In the genomic region with DNA sequence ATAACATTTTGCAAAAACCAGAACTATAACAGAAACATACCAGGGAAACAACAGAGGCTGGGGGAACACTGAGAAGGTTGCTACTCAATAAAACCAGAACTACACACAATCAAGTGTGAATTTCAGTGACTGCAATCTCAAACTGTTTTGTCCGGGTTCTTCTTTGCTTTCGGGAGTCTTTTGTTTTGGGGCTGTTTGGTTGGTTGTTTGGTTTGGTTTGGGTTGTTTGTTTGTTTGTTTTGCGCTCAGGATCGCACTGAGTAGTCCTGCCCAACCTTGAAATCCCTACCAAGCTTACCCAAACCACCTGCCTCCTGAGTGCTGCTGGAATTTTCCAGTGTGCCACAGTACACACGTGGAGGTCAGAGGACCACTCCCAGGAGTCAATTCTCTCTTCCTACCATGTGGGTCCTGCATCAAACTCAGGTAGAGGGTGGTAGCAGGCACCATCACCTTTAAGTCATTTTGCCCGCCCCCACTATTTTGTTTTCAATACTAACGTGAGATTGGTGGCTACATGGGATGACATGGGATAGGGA, we compare ENCODE assay signal across 9 mouse cellular contexts. TPM values are rescaled to one million over a fixed set of nuclear protein-coding genes. Genes with fewer than 3 reads are reported as not detected.
A peak's percentile ranks its signal among the peaks of the same experiment; 100 is the strongest.
DNase-seq lines count a peak whose midpoint lies in the region; ATAC-seq and TF ChIP-seq lines count a peak whose summit lies in the region.
"Had no signal": no experiment of that assay in that cellular context is flagged by ENCODE, and none has a peak within 500 bp of the region (broad histone marks: within the 10 kb centered on the region; RNA-seq: fewer than 3 reads in every experiment).

No protein-coding gene starts in this region.

- H3K36me3 ChIP-seq in ES-Bruce4 (ENCODE audit: control insufficient read depth, insufficient read depth, low read length, poor library complexity, severe bottlenecking), result peaks cover 14% of the 10 kb centered on the region; the same call in 1 of the 2 replicates
- peaks cover 20% of the 10 kb centered on the region for H3K36me3 ChIP-seq in forebrain, postnatal 0 days (ENCODE audit: insufficient read depth)
- H3K36me3 ChIP-seq in liver, embryonic 13.5 days, result peaks cover 30% of the 10 kb centered on the region

- ATAC-seq in forebrain, postnatal 0 days, result no peak; the same call in 1 of the 2 replicates
- no peak for ATAC-seq in liver, embryonic 13.5 days (ENCODE audit: low read depth)

- H3K4me3 ChIP-seq in gastrocnemius, adult 2 months, result peak overlapping the region; percentile 67
- no peak overlapping the region for H3K4me3 ChIP-seq in ES-Bruce4 (ENCODE audit: low read depth, low read length)
- peak overlapping the region; percentile 52 for H3K4me3 ChIP-seq in forebrain, postnatal 0 days (ENCODE audit: low read depth, low read length)
- peak overlapping the region; percentile 58 for H3K4me3 ChIP-seq in liver, embryonic 13.5 days (replicated peaks)

- TF ChIP-seq EP300 in ES-Bruce4 (IDR thresholded peaks at IDR 0.05; ENCODE audit: insufficient read depth, low read depth, low read length), result no peak

- TF ChIP-seq CTCF in gastrocnemius, adult 2 months (IDR thresholded peaks at IDR 0.05), result no peak
- no peak for TF ChIP-seq CTCF in ES-Bruce4 (IDR thresholded peaks at IDR 0.05; ENCODE audit: low read depth, low read length)
- TF ChIP-seq CTCF in forebrain, postnatal 0 days (IDR thresholded peaks at IDR 0.05; ENCODE audit: low read depth), result no peak

- no peaks in the 10 kb centered on the region for H3K9me3 ChIP-seq in ES-Bruce4 (replicated peaks; ENCODE audit: control insufficient read depth, insufficient read depth, low read length, poor library complexity, severe bottlenecking)
- no peaks in the 10 kb centered on the region for H3K9me3 ChIP-seq in forebrain, postnatal 0 days (ENCODE audit: low read length)
- H3K9me3 ChIP-seq in liver, embryonic 13.5 days (replicated peaks), result no peaks in the 10 kb centered on the region

- peak overlapping the region; percentile 54 for H3K4me2 ChIP-seq in forebrain, postnatal 0 days (ENCODE audit: low read depth)
- peak overlapping the region; percentile 75 for H3K4me2 ChIP-seq in liver, embryonic 13.5 days

- H3K9ac ChIP-seq in ES-Bruce4 (ENCODE audit: low read depth, poor library complexity, severe bottlenecking), result peak overlapping the region; percentile 36; the same call in 1 of the 2 replicates
- H3K9ac ChIP-seq in forebrain, postnatal 0 days, result peak overlapping the region; percentile 52
- peak overlapping the region; percentile 61 for H3K9ac ChIP-seq in liver, embryonic 13.5 days

- WGBS in forebrain, postnatal 0 days, result 45% methylated on average over 7 of the region's 7 CpGs
- 48% methylated on average over 7 of the region's 7 CpGs for WGBS in liver, embryonic 13.5 days (ENCODE audit: insufficient replicate concordance)

- no peak for DNase-seq in gastrocnemius, adult 2 months
- no peak for DNase-seq in gastrocnemius, adult 18-20 months (ENCODE audit: low spot score)
- DNase-seq in forebrain, postnatal 0 days, result no peak
- no peak for DNase-seq in liver, embryonic 13.5 days
- no peak for DNase-seq in urinary bladder, postnatal 25 days (ENCODE audit: low spot score)
- no peak for DNase-seq in kidney, adult 9 months
- no peak for DNase-seq in layer of hippocampus, adult 8-10 months (ENCODE audit: low spot score in 2 of 2)

- intact Hi-C loops in gastrocnemius, adult 2 months (cut with DNase I), result loop anchor here (1.0 to 5.0 kb wide), 2 partner anchors 53 to 120 kb away; partner anchors contain the start of gene Adcy9

- no peaks in the 10 kb centered on the region for H3K27me3 ChIP-seq in ES-Bruce4 (ENCODE audit: control insufficient read depth, insufficient read depth, low read length, poor library complexity, severe bottlenecking)
- H3K27me3 ChIP-seq in forebrain, postnatal 0 days (ENCODE audit: insufficient read depth, low read length), result no peaks in the 10 kb centered on the region
- no peaks in the 10 kb centered on the region for H3K27me3 ChIP-seq in liver, embryonic 13.5 days

- peak overlapping the region; percentile 76 for H3K27ac ChIP-seq in gastrocnemius, adult 2 months
- no peak overlapping the region for H3K27ac ChIP-seq in ES-Bruce4 (ENCODE audit: insufficient read depth, low read length)
- 0 out of 2 replicates have a peak overlapping the region, but pooled peaks have one; percentile 80 for H3K27ac ChIP-seq in forebrain, postnatal 0 days (ENCODE audit: low read depth, low read length)
- peak overlapping the region; percentile 64 for H3K27ac ChIP-seq in liver, embryonic 13.5 days

- TF ChIP-seq POLR2A in ES-Bruce4 (IDR thresholded peaks at IDR 0.05; ENCODE audit: insufficient read depth, low read length), result no peak

- no peaks in the 10 kb centered on the region for H3K4me1 ChIP-seq in ES-Bruce4 (ENCODE audit: control insufficient read depth, insufficient read depth, low read length)
- H3K4me1 ChIP-seq in forebrain, postnatal 0 days (ENCODE audit: insufficient read depth), result peaks cover 3% of the 10 kb centered on the region; the same call in 1 of the 2 replicates
- H3K4me1 ChIP-seq in liver, embryonic 13.5 days (replicated peaks), result peaks cover 44% of the 10 kb centered on the region

RNA-seq across cellular contexts. Expression of gene Srl, which starts 0.7 kb away (rescaled TPM):
- total RNA-seq in gastrocnemius, adult 2 months (2021), result 1,000 to 10,000 TPM; 1,026 to 1,225 TPM
- 1,000 to 10,000 TPM; 1,111 to 1,154 TPM for total RNA-seq in gastrocnemius, adult 18-20 months (2021)
- polyA plus RNA-seq in ES-Bruce4 (2011; ENCODE audit: insufficient read depth, insufficient read length, low read depth, missing spikeins), result 30.0 and 33.6 TPM in 2 replicates
- total RNA-seq in forebrain, postnatal 0 days (2014; rRNA removed), result 55.0 and 55.9 TPM in 2 replicates
- 18.8 and 23.4 TPM in 2 replicates for polyA plus RNA-seq in forebrain, postnatal 0 days (2015; fragmentation: Nextera tagmentation; extraction: Ambion mirVana)
- 3.1 and 3.2 TPM in 2 replicates for polyA plus RNA-seq in liver, embryonic 13.5 days (2015; fragmentation: Nextera tagmentation; extraction: Ambion mirVana)
- total RNA-seq in layer of hippocampus, adult 8-10 months (2022), result 10 to 100 TPM; 10.4 to 14.5 (median 11.2) TPM

RNA-seq across cellular contexts. Expression of gene Tfap4, which starts 17.3 kb away (rescaled TPM):
- total RNA-seq in gastrocnemius, adult 2 months (2021), result 1 to 10 TPM; 3.0 to 5.1 TPM
- 1 to 10 TPM; 2.7 to 2.9 TPM for total RNA-seq in gastrocnemius, adult 18-20 months (2021)
- 19.3 and 21.2 TPM in 2 replicates for polyA plus RNA-seq in ES-Bruce4 (2011; ENCODE audit: insufficient read depth, insufficient read length, low read depth, missing spikeins)
- total RNA-seq in forebrain, postnatal 0 days (2014; rRNA removed), result 9.1 and 10.2 TPM in 2 replicates
- 6.4 and 8.0 TPM in 2 replicates for polyA plus RNA-seq in forebrain, postnatal 0 days (2015; fragmentation: Nextera tagmentation; extraction: Ambion mirVana)
- polyA plus RNA-seq in liver, embryonic 13.5 days (2015; fragmentation: Nextera tagmentation; extraction: Ambion mirVana), result 8.4 and 10.7 TPM in 2 replicates
- total RNA-seq in layer of hippocampus, adult 8-10 months (2022), result 1 to 10 TPM; 5.8 to 7.4 (median 7.4) TPM

RNA-seq across cellular contexts. Expression of gene Glis2, which starts 52.2 kb away (rescaled TPM):
- total RNA-seq in gastrocnemius, adult 2 months (2021), result 1 to 10 TPM; 5.2 to 6.9 TPM
- 1 to 10 TPM; 4.0 to 7.3 TPM for total RNA-seq in gastrocnemius, adult 18-20 months (2021)
- polyA plus RNA-seq in ES-Bruce4 (2011; ENCODE audit: insufficient read depth, insufficient read length, low read depth, missing spikeins), result 31.2 and 34.8 TPM in 2 replicates
- 13.3 and 15.2 TPM in 2 replicates for total RNA-seq in forebrain, postnatal 0 days (2014; rRNA removed)
- polyA plus RNA-seq in forebrain, postnatal 0 days (2015; fragmentation: Nextera tagmentation; extraction: Ambion mirVana), result 7.1 and 11.6 TPM in 2 replicates
- polyA plus RNA-seq in liver, embryonic 13.5 days (2015; fragmentation: Nextera tagmentation; extraction: Ambion mirVana), result 2.4 and 2.8 TPM in 2 replicates
- total RNA-seq in layer of hippocampus, adult 8-10 months (2022), result 10 to 100 TPM; 10.9 to 18.4 (median 11.9) TPM
- total RNA-seq: neutrophil, adult 5-6 weeks had no signal

Comparison
In these comparisons a context has a peak if more than half of its experiments do, and no peak if none do; other contexts are left out.
1. RNA of gene Srl, which starts 0.7 kb away (total RNA-seq): 1,026 to 1,225 TPM in gastrocnemius, adult 2 months and 1,111 to 1,154 TPM in gastrocnemius, adult 18-20 months; 55.0 to 55.9 TPM in forebrain, postnatal 0 days and 10.4 to 14.5 TPM in layer of hippocampus, adult 8-10 months; every median in the first group is over 10 times any median in the second.
2. Peak in every context shown above with its lines, with median percentiles within 50 percentile points of each other: H3K9ac ChIP-seq.